Mouse (Mus musculus): ENCODE data around the gene Gcnt2. TPM values are rescaled to one million over a fixed set of nuclear protein-coding genes. Genes with fewer than 3 reads are reported as not detected.
"Not testable (repeated sequence)": the region's sequence is repeated elsewhere in the genome, so short reads cannot be mapped to it uniquely, and the experiment has no call there.

The Gcnt2 gene
- polyA plus RNA-seq, 1 experiment = 7.5 TPM

- no peak for DNase-seq (ENCODE audit: low read depth)
Measured at GRCm38 (mm10) chr13:40904080-40904479, 44.5 kb downstream of the Gcnt2 start.

- no peak for DNase-seq (ENCODE audit: low read depth)
Measured at GRCm38 (mm10) chr13:40906528-40906927, 47.0 kb downstream of the Gcnt2 start.

GRCm38 (mm10) chr13:40907274-40907673 lies 47.7 kb downstream of the Gcnt2 start:
- no peak for DNase-seq (ENCODE audit: low read depth)

GRCm38 (mm10) chr13:40908044-40908443 lies 48.5 kb downstream of the Gcnt2 start:
- no peak for DNase-seq (ENCODE audit: low read depth)

- DNase-seq (ENCODE audit: low read depth) = no peak
Measured at GRCm38 (mm10) chr13:40909060-40909459, 49.5 kb downstream of the Gcnt2 start.

GRCm38 (mm10) chr13:40910047-40910446 lies 50.5 kb downstream of the Gcnt2 start:
- DNase-seq (ENCODE audit: low read depth) = no peak

- no peak for DNase-seq (ENCODE audit: low read depth)
Measured at GRCm38 (mm10) chr13:40911951-40912350, 52.4 kb downstream of the Gcnt2 start.

GRCm38 (mm10) chr13:40913395-40914018 lies 54.0 kb downstream of the Gcnt2 start:
- DNase-seq (ENCODE audit: low read depth) = no peak

- DNase-seq (ENCODE audit: low read depth) = no peak
Measured at GRCm38 (mm10) chr13:40914053-40914585, 54.6 kb downstream of the Gcnt2 start.

- DNase-seq (ENCODE audit: low read depth) = no peak
Measured at GRCm38 (mm10) chr13:40916321-40917160, 57.0 kb downstream of the Gcnt2 start.

GRCm38 (mm10) chr13:40917161-40918091 lies 57.9 kb downstream of the Gcnt2 start:
- DNase-seq (ENCODE audit: low read depth) = no peak

GRCm38 (mm10) chr13:40921326-40922059 lies 61.9 kb downstream of the Gcnt2 start:
- DNase-seq (ENCODE audit: low read depth) = no peak

- DNase-seq (ENCODE audit: low read depth) = no peak
Measured at GRCm38 (mm10) chr13:40922311-40922877, 62.8 kb downstream of the Gcnt2 start.

GRCm38 (mm10) chr13:40923756-40924315 lies 64.3 kb downstream of the Gcnt2 start:
- no peak for DNase-seq (ENCODE audit: low read depth)

- no peak for DNase-seq (ENCODE audit: low read depth)
Measured at GRCm38 (mm10) chr13:40928192-40928898, 68.8 kb downstream of the Gcnt2 start.

GRCm38 (mm10) chr13:40931871-40932270 lies 72.3 kb downstream of the Gcnt2 start:
- DNase-seq (ENCODE audit: low read depth) = not testable (repeated sequence)

- DNase-seq (ENCODE audit: low read depth) = no peak
Measured at GRCm38 (mm10) chr13:40932573-40932972, 73.0 kb downstream of the Gcnt2 start.

GRCm38 (mm10) chr13:40934341-40934740 lies 74.8 kb downstream of the Gcnt2 start:
- no peak for DNase-seq (ENCODE audit: low read depth)

- DNase-seq (ENCODE audit: low read depth) = no peak
Measured at GRCm38 (mm10) chr13:40937586-40937985, 78.0 kb downstream of the Gcnt2 start.
